Mouse (Mus musculus) embryonic fibroblast, embryonic 13.5 days (primary cell): ENCODE measurements at regions not wholly inside any gene's neighbourhood (a gene's known extent, or its start where the extent isn't known, plus 50 kb on each side); places are given as distances from the start of the nearest gene placed in this dataset.

ENCODE experiments used
- CTCF ChIP-seq: IDR thresholded peaks from 2 replicates; pipeline ENCODE4 v1.5.1; 2011; ENCODE audit warnings: mild to moderate bottlenecking, control low read depth, low read length, moderate library complexity, borderline replicate concordance; ENCODE audit not compliant: insufficient read depth
- POLR2A ChIP-seq: IDR thresholded peaks from 2 replicates; pipeline ENCODE4 v1.6.1; 2011; ENCODE audit warnings: low read depth, mild to moderate bottlenecking, control low read depth, low read length, moderate library complexity

DNA sequence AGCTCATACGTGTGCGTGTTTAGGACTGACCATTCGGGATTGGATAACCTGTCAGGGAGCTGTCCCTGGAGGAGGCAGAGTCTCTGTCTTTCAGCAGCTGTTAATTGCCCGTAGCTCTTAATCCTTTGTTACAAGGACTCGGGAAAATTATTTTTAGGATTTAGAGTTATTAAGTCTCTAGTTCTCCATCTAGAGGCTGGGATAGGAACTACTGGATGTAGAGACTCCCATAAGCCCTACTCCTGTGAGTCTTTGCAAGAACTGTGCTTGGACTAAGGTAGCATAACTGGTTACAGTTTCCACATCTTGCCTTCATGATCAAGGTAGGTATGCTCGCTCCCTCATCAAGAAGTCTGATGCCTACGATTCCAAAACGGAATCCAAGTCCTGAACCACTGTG, 90.7 kb upstream of the Stmnd1 start:
- TF ChIP-seq POLR2A (no peak), CTCF (no peak)
